Mouse (Mus musculus): Measurements from ENCODE around the gene Fam71d.

- TF ChIP-seq CTCF (IDR thresholded peaks at IDR 0.05; ENCODE audit: borderline replicate concordance, extremely low read depth, insufficient read depth, insufficient read length) (no peak), POLR2A (IDR thresholded peaks at IDR 0.05; ENCODE audit: borderline replicate concordance, extremely low read depth, insufficient read depth, insufficient read length, poor library complexity, severe bottlenecking) (no peak)
Measured at GRCm38 (mm10) chr12:78778423-78779067, 87.2 kb downstream of the Fam71d start.

Measured in brain, embryonic 14.5 days (tissue).